Mouse (Mus musculus) right cerebral cortex, postnatal 36 days (tissue): ENCODE results near the gene Gm10959.

Source experiments
- DNase-seq, 2 experiments: peaks; one replicate each; pipeline ENCODE4 v3.0.0; 2022; ENCODE audit warnings: low spot score in 2 of 2, mixed read lengths in 1 of 2

Gene Gm10959

GRCm38 (mm10) chr3:122894772-122895171, 24.4 kb downstream of the Gm10959 start, which contains the start of gene Fabp2:
Gene Fabp2, plus strand, starts transcription at chr3:122895072.
- DNase-seq: no peak

DNA sequence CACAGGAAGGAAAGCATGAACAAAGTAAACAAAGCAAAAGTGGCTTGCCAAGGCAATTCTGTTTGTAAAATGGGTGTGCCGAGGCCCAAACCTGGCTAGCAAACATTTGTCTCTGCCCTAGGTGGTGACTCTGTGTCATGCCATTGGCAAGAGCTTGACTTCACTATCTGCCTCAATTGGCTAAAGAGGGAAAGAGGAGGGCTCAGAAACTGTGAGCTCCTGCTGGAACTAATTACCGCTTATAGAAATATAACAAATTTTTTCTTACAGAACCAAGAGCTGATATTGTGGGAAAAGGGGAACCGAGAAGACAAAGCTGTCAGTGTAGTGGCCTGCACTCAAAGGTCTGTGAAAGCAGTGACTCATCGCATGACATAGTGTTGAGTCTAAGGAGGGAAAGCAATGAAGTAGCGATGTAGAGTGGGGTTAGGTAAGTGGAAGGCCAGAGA, 30.8 kb downstream of the Gm10959 start:
- no peak for DNase-seq

- no peak for DNase-seq
These were observed 31.5 kb downstream of the Gm10959 start for GRCm38 (mm10) chr3:122887505-122888301.

DNA sequence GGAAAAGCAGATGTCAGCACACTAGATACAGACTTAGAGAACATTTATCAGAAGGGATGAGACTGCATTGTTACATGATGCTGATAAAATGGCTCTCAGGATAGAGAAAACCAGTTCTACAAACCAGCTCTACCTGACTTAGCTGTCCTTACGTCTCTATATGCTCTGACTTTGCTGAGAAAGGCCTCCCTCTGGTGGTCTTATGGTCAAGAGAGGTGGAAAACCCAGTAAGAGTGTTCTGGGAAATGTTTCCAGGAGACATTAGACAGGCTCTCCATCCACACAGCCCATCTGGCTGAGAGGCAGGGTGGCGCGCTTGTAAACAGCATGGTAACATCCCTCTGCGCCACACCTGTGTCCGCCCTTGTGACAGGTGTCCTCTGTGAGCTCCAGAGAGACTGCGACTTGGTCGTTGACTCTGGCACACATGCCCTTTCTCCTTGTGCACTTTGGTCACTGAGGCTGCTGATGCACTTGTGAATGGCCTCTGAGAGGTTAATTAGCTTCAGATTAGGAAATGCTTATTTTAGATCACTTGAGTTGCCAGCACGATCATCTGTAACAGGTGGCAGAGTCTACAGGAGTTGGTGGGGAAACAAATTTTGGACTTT, 40.4 kb downstream of the Gm10959 start:
- no peak for DNase-seq

DNA sequence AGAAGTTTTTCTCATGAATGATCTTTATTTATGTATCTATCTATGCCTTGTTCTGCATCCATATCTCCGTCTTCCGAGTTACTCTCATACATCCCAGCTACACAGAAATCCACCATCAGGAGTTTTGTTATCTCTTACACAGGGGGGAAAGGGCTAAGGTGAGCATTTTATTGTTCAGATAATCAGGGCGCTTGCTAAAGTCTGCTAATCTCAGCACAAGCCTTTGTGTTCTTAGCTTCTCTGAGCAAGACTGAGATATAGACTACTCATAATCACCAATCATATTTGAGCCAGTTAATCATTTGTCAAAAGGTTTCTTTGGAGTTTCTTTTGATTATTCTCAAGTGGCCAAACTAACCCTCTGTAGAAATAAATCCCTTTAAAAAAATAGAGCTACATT, 41.6 kb downstream of the Gm10959 start:
- no peak for DNase-seq

DNA sequence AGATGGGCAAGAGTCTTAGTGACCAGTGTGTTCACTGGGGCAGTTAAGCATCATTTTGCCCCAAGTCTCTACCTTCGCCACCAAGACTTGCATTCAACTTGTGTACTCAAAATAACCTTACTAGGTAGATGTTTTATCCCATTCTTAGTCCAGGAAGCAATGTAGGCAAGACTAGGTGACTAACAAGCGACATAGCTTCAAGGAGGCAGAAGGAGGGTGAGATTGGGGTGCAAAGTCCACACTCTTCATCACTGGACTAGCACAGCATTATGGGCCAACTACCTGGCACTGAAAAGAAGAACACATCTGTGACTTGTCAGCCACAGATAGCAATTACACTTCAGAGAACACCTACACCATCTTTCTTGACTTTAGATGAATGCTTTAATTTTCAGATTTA, 42.3 kb downstream of the Gm10959 start:
- DNase-seq: no peak

- no peak for DNase-seq
These were observed 47.6 kb downstream of the Gm10959 start for GRCm38 (mm10) chr3:122871596-122871995.

DNA sequence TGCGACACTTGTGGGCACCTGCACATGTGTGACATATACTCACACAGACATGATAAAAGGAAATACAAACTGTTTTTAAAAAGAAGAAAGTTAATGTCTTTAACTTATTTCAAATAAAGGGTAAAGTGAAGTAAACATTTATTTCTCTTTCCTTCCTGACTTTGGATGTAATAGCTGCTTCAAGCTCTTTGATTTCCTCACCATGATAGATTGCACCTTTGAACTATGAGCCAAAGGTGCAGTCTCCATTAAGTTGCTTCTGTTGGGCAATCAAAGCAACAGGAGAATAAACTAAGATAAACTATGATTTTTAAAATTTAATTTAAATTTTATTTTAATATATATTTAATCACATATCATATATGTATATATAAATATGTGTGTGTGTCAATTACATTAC, 50.9 kb downstream of the Gm10959 start:
- DNase-seq: no peak

DNA sequence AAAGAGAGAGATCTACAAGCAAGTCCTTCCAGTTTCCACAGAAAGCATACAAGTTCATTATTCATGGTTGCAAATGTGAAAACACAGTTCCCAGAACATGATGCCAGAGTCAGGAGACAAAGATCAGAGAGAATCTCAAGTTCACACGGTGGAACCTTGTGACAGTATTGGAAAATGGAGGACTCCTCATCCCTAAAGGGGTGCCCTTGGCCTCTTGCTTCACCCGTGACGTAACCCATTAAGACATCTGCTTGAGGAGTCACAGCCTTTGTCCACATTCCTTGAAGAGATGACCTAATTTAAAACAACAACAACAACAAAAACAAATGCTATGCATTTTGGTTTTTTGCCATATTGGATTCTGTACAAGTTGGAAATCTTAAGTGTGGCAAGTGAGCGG, 54.1 kb downstream of the Gm10959 start:
- no peak for DNase-seq
